Mouse (Mus musculus) bone marrow, adult 2 months (tissue): Measurements from ENCODE around the gene Vcam1.

Source experiments
- CTCF ChIP-seq: fragments of 200-500 bp; IDR thresholded peaks from 2 replicates; pipeline ENCODE4 v1.5.1; 2011; ENCODE audit warnings: low read length, control low read depth; ENCODE audit not compliant: control insufficient read depth, insufficient read depth
- POLR2A ChIP-seq: fragments of 200-500 bp; IDR thresholded peaks from 2 replicates; pipeline ENCODE4 v1.6.1; 2011; ENCODE audit warnings: low read depth, mild to moderate bottlenecking, control low read depth, low read length, borderline replicate concordance; ENCODE audit not compliant: control insufficient read depth

DNA sequence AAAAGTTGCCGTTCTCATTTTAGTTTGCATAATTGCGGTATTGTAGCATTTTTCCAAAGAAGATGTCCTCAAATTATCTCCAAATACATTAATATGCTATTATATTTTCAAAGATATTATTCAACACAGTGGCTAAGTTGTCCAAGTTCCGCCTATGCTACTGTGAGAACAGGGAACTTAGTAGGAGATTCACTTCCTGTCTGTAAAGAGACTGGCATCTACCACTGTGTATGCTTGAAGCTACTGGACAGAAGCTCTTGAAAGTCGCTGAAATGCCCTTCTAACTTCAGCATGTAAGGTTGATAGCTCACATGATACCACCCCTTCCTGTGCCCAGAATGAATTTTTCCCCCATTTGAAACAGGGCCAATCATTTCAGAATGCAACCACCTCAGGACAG, 6.8 kb downstream of the Vcam1 start:
- TF ChIP-seq CTCF (no peak), POLR2A (no peak)
